Mouse (Mus musculus) heart, embryonic 13.5 days (tissue): ENCODE data around the gene Kirrel. TPM values are rescaled to one million over a fixed set of nuclear protein-coding genes. Genes with fewer than 3 reads are reported as not detected.
A peak's percentile ranks its signal among the peaks of the same experiment; 100 is the strongest.

Experiments
- ATAC-seq: fragments of 200-750 bp; cut with Nextera tagmentation; 2 replicates; pipeline ENCODE4 v1.8.0; 2017; ENCODE audit warnings: moderate TSS enrichment; ENCODE audit not compliant: insufficient number of reproducible peaks, low FRiP score, low TSS enrichment; ENCODE audit errors: extremely low read depth
- H3K27ac ChIP-seq: fragments of 300-500 bp; sonication (generic); replicated peaks from 2 replicates; pipeline ENCODE4 v1.5.1; 2015; ENCODE audit warnings: moderate library complexity, mild to moderate bottlenecking, inconsistent platforms
- H3K27me3 ChIP-seq: fragments of 300-500 bp; sonication (generic); replicated peaks from 2 replicates; pipeline ENCODE4 v1.6.1; 2015; ENCODE audit warnings: mild to moderate bottlenecking, inconsistent platforms
- H3K36me3 ChIP-seq: fragments of 300-500 bp; sonication (generic); 2 replicates; pipeline ENCODE4 v1.6.1; 2015; ENCODE audit warnings: mild to moderate bottlenecking, inconsistent platforms
- H3K4me1 ChIP-seq: fragments of 300-500 bp; sonication (generic); 2 replicates; pipeline ENCODE4 v1.6.1; 2015; ENCODE audit warnings: inconsistent platforms
- H3K4me2 ChIP-seq: fragments of 300-500 bp; sonication (generic); 2 replicates; pipeline ENCODE4 v1.6.1; 2015; ENCODE audit warnings: inconsistent platforms, mild to moderate bottlenecking, moderate library complexity
- H3K4me3 ChIP-seq: fragments of 300-500 bp; sonication (generic); 2 replicates; pipeline ENCODE4 v1.5.1; 2015; ENCODE audit warnings: moderate library complexity, mild to moderate bottlenecking, inconsistent platforms
- H3K9ac ChIP-seq: fragments of 300-500 bp; sonication (generic); 2 replicates; pipeline ENCODE4 v1.6.1; 2015; ENCODE audit warnings: inconsistent platforms, mild to moderate bottlenecking, moderate library complexity
- H3K9me3 ChIP-seq: fragments of 300-500 bp; sonication (generic); 2 replicates; pipeline ENCODE4 v1.6.1; 2016; ENCODE audit warnings: inconsistent platforms
- WGBS: fragments of 180-500 bp; shearing (Covaris S2); methylation state at CpG from one replicate; pipeline ENCODE4 v1.1.7; 2015; ENCODE audit warnings: mixed read lengths; 5-methylcytosine and 5-hydroxymethylcytosine counted together
- polyA plus RNA-seq: library from polyadenylated mRNA; unstranded; fragments of >200 nt; fragmentation: Nextera tagmentation; extraction: Ambion mirVana; gene quantifications from 2 replicates; pipeline ENCODE4 v1.2.1, GENCODE M21; 2015

Gene Kirrel
- polyA plus RNA-seq, 1 experiment from 2014 or later: 15.4 TPM

- no peak for ATAC-seq
- no peak overlapping the region for H3K9ac ChIP-seq
- 60% methylated on average over 4 of the region's 4 CpGs for WGBS
- no peak overlapping the region for H3K27ac ChIP-seq
- H3K4me3 ChIP-seq: no peak overlapping the region
- H3K9me3 ChIP-seq: no peaks in the 10 kb centered on the region
- H3K4me1 ChIP-seq: peaks cover 23% of the 10 kb centered on the region
- H3K27me3 ChIP-seq: no peaks in the 10 kb centered on the region
- no peak overlapping the region for H3K4me2 ChIP-seq
- H3K36me3 ChIP-seq: no peaks in the 10 kb centered on the region
These were observed 2.1 kb upstream of the Kirrel start for GRCm38 (mm10) chr3:87176687-87177086.

- no peak for ATAC-seq
- 30% methylated on average over 3 of the region's 3 CpGs for WGBS
- peaks cover 36% of the 10 kb centered on the region for H3K4me1 ChIP-seq
- H3K9ac ChIP-seq: peak overlapping the region; percentile 93; the same call in 1 of the 2 replicates
- no peaks in the 10 kb centered on the region for H3K27me3 ChIP-seq
- no peaks in the 10 kb centered on the region for H3K9me3 ChIP-seq
- peaks cover 3% of the 10 kb centered on the region; the same call in 1 of the 2 replicates for H3K36me3 ChIP-seq
- no peak overlapping the region; the same call in 1 of the 2 replicates for H3K4me3 ChIP-seq
- peak overlapping the region; percentile 94 for H3K27ac ChIP-seq
- peak overlapping the region; percentile 80 for H3K4me2 ChIP-seq
These were observed 880 bp upstream of the Kirrel start for GRCm38 (mm10) chr3:87175438-87175815.

- peaks cover 41% of the 10 kb centered on the region for H3K4me1 ChIP-seq
- no peak for ATAC-seq
- H3K9ac ChIP-seq: peak overlapping the region; percentile 93
- H3K4me2 ChIP-seq: peak overlapping the region; percentile 80
- WGBS: 1% methylated on average over 25 of the region's 25 CpGs
- H3K27ac ChIP-seq: peak overlapping the region; percentile 94
- peak overlapping the region; percentile 81 for H3K4me3 ChIP-seq
- H3K36me3 ChIP-seq: peaks cover 3% of the 10 kb centered on the region; the same call in 1 of the 2 replicates
- H3K9me3 ChIP-seq: no peaks in the 10 kb centered on the region
- H3K27me3 ChIP-seq: no peaks in the 10 kb centered on the region
These were observed 356 bp upstream of the Kirrel start for GRCm38 (mm10) chr3:87174769-87175437.

GRCm38 (mm10) chr3:87173486-87174085 lies 961 bp downstream of the Kirrel start:
- H3K4me1 ChIP-seq: peaks cover 54% of the 10 kb centered on the region
- H3K27ac ChIP-seq: peak overlapping the region; percentile 94
- H3K36me3 ChIP-seq: peaks cover 3% of the 10 kb centered on the region; the same call in 1 of the 2 replicates
- H3K4me2 ChIP-seq: peak overlapping the region; percentile 80
- H3K27me3 ChIP-seq: no peaks in the 10 kb centered on the region
- peak overlapping the region; percentile 93 for H3K9ac ChIP-seq
- H3K4me3 ChIP-seq: peak overlapping the region; percentile 81
- ATAC-seq: no peak
- 2% methylated on average over 8 of the region's 8 CpGs for WGBS
- no peaks in the 10 kb centered on the region for H3K9me3 ChIP-seq

- ATAC-seq: no peak
- Histone ChIP-seq H3K27ac (peak overlapping the region; percentile 94), H3K9me3 (no peaks in the 10 kb centered on the region), H3K27me3 (no peaks in the 10 kb centered on the region), H3K4me3 (peak overlapping the region; percentile 81), H3K4me2 (peak overlapping the region; percentile 80), H3K9ac (peak overlapping the region; percentile 93), H3K4me1 (peaks cover 59% of the 10 kb centered on the region), H3K36me3 (peaks cover 3% of the 10 kb centered on the region; the same call in 1 of the 2 replicates)
- 5% methylated on average over 2 of the region's 2 CpGs for WGBS
These were observed 1.5 kb downstream of the Kirrel start for GRCm38 (mm10) chr3:87173103-87173444.

- ATAC-seq: no peak
- under 1% methylated on average over 15 of the region's 15 CpGs for WGBS
These were observed 2.0 kb downstream of the Kirrel start for GRCm38 (mm10) chr3:87172351-87173102.

GRCm38 (mm10) chr3:87171201-87172100 lies 3.1 kb downstream of the Kirrel start:
- Histone ChIP-seq H3K36me3 (peaks cover 7% of the 10 kb centered on the region; the same call in 1 of the 2 replicates), H3K27me3 (no peaks in the 10 kb centered on the region), H3K4me1 (peaks cover 74% of the 10 kb centered on the region), H3K4me2 (peak overlapping the region; percentile 80), H3K9me3 (no peaks in the 10 kb centered on the region), H3K27ac (peak overlapping the region; percentile 94), H3K9ac (peak overlapping the region; percentile 93), H3K4me3 (peak overlapping the region; percentile 81)
- ATAC-seq: no peak
- 35% methylated on average over 11 of the region's 13 CpGs for WGBS

More at GRCm38 (mm10) chr3:87172351-87173102, 2.0 kb downstream of the Kirrel start:
- Histone ChIP-seq H3K4me3 (peak overlapping the region; percentile 81), H3K9me3 (no peaks in the 10 kb centered on the region), H3K27ac (peak overlapping the region; percentile 94), H3K4me2 (peak overlapping the region; percentile 80), H3K9ac (peak overlapping the region; percentile 93), H3K27me3 (no peaks in the 10 kb centered on the region), H3K4me1 (peaks cover 65% of the 10 kb centered on the region), H3K36me3 (peaks cover 3% of the 10 kb centered on the region; the same call in 1 of the 2 replicates)

GRCm38 (mm10) chr3:87169402-87170015 lies 5.0 kb downstream of the Kirrel start:
- Histone ChIP-seq H3K4me3 (no peak overlapping the region), H3K9me3 (no peaks in the 10 kb centered on the region), H3K36me3 (peaks cover 7% of the 10 kb centered on the region; the same call in 1 of the 2 replicates), H3K9ac (peak overlapping the region; percentile 54; the same call in 1 of the 2 replicates), H3K4me1 (peaks cover 84% of the 10 kb centered on the region), H3K27me3 (no peaks in the 10 kb centered on the region), H3K4me2 (0 out of 2 replicates have a peak overlapping the region, but pooled peaks have one; percentile 80), H3K27ac (no peak overlapping the region)
- no peak for ATAC-seq
- 24% methylated on average over 5 of the region's 5 CpGs for WGBS

GRCm38 (mm10) chr3:87168756-87169155 lies 5.8 kb downstream of the Kirrel start:
- WGBS: 37% methylated on average over 7 of the region's 7 CpGs
- peaks cover 92% of the 10 kb centered on the region for H3K4me1 ChIP-seq
- no peak overlapping the region for H3K4me3 ChIP-seq
- H3K9ac ChIP-seq: peak overlapping the region; percentile 61; the same call in 1 of the 2 replicates
- H3K27ac ChIP-seq: no peak overlapping the region; the same call in 1 of the 2 replicates
- peaks cover 14% of the 10 kb centered on the region; the same call in 1 of the 2 replicates for H3K36me3 ChIP-seq
- no peaks in the 10 kb centered on the region for H3K27me3 ChIP-seq
- no peak for ATAC-seq
- H3K9me3 ChIP-seq: no peaks in the 10 kb centered on the region
- 0 out of 2 replicates have a peak overlapping the region, but pooled peaks have one; percentile 16 for H3K4me2 ChIP-seq

GRCm38 (mm10) chr3:87167621-87168020 lies 6.9 kb downstream of the Kirrel start:
- ATAC-seq: no peak
- Histone ChIP-seq H3K4me2 (no peak overlapping the region), H3K4me1 (peaks cover 97% of the 10 kb centered on the region), H3K4me3 (no peak overlapping the region), H3K27me3 (no peaks in the 10 kb centered on the region), H3K27ac (peak overlapping the region; percentile 39), H3K9ac (peak overlapping the region; percentile 12), H3K36me3 (peaks cover 14% of the 10 kb centered on the region; the same call in 1 of the 2 replicates), H3K9me3 (no peaks in the 10 kb centered on the region)
- WGBS: 57% methylated on average over 6 of the region's 6 CpGs
